Mouse (Mus musculus) natural killer cell, adult 2 months (primary cell): ENCODE results near the gene Ptges.

Source experiments
- DNase-seq, 2 experiments: peaks; one replicate each; pipeline ENCODE4 v3.0.0; 2022; ENCODE audit warnings: low spot score in 2 of 2

Ptges gene

GRCm38 (mm10) chr2:30901646-30902160 lies 28.0 kb downstream of the Ptges start:
- DNase-seq: no peak

- DNase-seq: no peak
Measured at GRCm38 (mm10) chr2:30899397-30900069, 30.1 kb downstream of the Ptges start.

GRCm38 (mm10) chr2:30897291-30897690 lies 32.4 kb downstream of the Ptges start:
- DNase-seq: no peak

- no peak for DNase-seq
Measured at GRCm38 (mm10) chr2:30893946-30894345, 35.7 kb downstream of the Ptges start.

- no peak for DNase-seq
Measured at GRCm38 (mm10) chr2:30893399-30893798, 36.3 kb downstream of the Ptges start.

- peak in 1 of 2 experiments; percentile 33 for DNase-seq
Measured at GRCm38 (mm10) chr2:30891002-30891401, 38.7 kb downstream of the Ptges start.

- no peak for DNase-seq
Measured at GRCm38 (mm10) chr2:30885453-30886163, 44.1 kb downstream of the Ptges start.

GRCm38 (mm10) chr2:30884852-30885373 lies 44.8 kb downstream of the Ptges start:
- DNase-seq: no peak

- DNase-seq: no peak
Measured at GRCm38 (mm10) chr2:30881215-30881614, 48.4 kb downstream of the Ptges start.

- DNase-seq: no peak
Measured at GRCm38 (mm10) chr2:30879481-30879880, 50.2 kb downstream of the Ptges start.

- DNase-seq: no peak
Measured at GRCm38 (mm10) chr2:30875621-30876432, 53.8 kb downstream of the Ptges start.

GRCm38 (mm10) chr2:30875096-30875495 lies 54.6 kb downstream of the Ptges start:
- no peak for DNase-seq

- DNase-seq: no peak
Measured at GRCm38 (mm10) chr2:30874445-30874844, 55.2 kb downstream of the Ptges start.

- DNase-seq: no peak
Measured at GRCm38 (mm10) chr2:30872669-30873068, 57.0 kb downstream of the Ptges start.

GRCm38 (mm10) chr2:30870863-30871262 lies 58.8 kb downstream of the Ptges start:
- DNase-seq: no peak

- no peak for DNase-seq
Measured at GRCm38 (mm10) chr2:30865426-30865825, 64.2 kb downstream of the Ptges start.

GRCm38 (mm10) chr2:30864968-30865381 lies 64.7 kb downstream of the Ptges start:
- DNase-seq: no peak

GRCm38 (mm10) chr2:30863574-30863973 lies 66.1 kb downstream of the Ptges start:
- no peak for DNase-seq

GRCm38 (mm10) chr2:30862081-30862480 lies 67.6 kb downstream of the Ptges start:
- DNase-seq: no peak

- no peak for DNase-seq
Measured at GRCm38 (mm10) chr2:30859782-30860181, 69.9 kb downstream of the Ptges start.

- no peak for DNase-seq
Measured at GRCm38 (mm10) chr2:30857076-30857475, 72.6 kb downstream of the Ptges start.

- DNase-seq: no peak
Measured at GRCm38 (mm10) chr2:30852771-30853313, 76.8 kb downstream of the Ptges start.
